Mouse (Mus musculus) R1 (cell line): ENCODE data around the gene Dpy19l3.

Experiments used
- DNase-seq: peaks from one replicate; pipeline ENCODE4 v3.0.0-alpha.2; 2018; ENCODE audit warnings: low read depth, low spot score

Gene Dpy19l3

GRCm38 (mm10) chr7:35640072-35640471, 114.2 kb downstream of the Dpy19l3 start:
- DNase-seq, result no peak

GRCm38 (mm10) chr7:35636874-35637273, 117.4 kb downstream of the Dpy19l3 start:
- DNase-seq, result no peak

- DNase-seq, result peak; percentile 41
Measured at GRCm38 (mm10) chr7:35636229-35636628, 118.0 kb downstream of the Dpy19l3 start.
